Mouse (Mus musculus): ENCODE results near the gene Gm4981. TPM values are rescaled to one million over a fixed set of nuclear protein-coding genes. Genes with fewer than 3 reads are reported as not detected.
"Not testable (repeated sequence)": the region's sequence is repeated elsewhere in the genome, so short reads cannot be mapped to it uniquely, and the experiment has no call there.

The Gm4981 gene
- total RNA-seq, 2 experiments from 2014 or later = not detected

- not testable (repeated sequence) for ATAC-seq (replicated peaks; ENCODE audit: poor library complexity, severe bottlenecking)
These were observed 12.3 kb downstream of the Gm4981 start for GRCm38 (mm10) chr10:58223972-58224805.

GRCm38 (mm10) chr10:58223161-58223560, 13.3 kb downstream of the Gm4981 start:
- not testable (repeated sequence) for ATAC-seq (replicated peaks; ENCODE audit: poor library complexity, severe bottlenecking)

GRCm38 (mm10) chr10:58221571-58221970, 14.9 kb downstream of the Gm4981 start:
- not testable (repeated sequence) for ATAC-seq (replicated peaks; ENCODE audit: poor library complexity, severe bottlenecking)

- no peak for ATAC-seq (replicated peaks; ENCODE audit: poor library complexity, severe bottlenecking)
These were observed 15.8 kb downstream of the Gm4981 start for GRCm38 (mm10) chr10:58220726-58221125.

- no peak for ATAC-seq (replicated peaks; ENCODE audit: poor library complexity, severe bottlenecking)
These were observed 19.1 kb downstream of the Gm4981 start for GRCm38 (mm10) chr10:58217366-58217765.

GRCm38 (mm10) chr10:58215353-58215752, 21.1 kb downstream of the Gm4981 start:
- ATAC-seq (replicated peaks; ENCODE audit: poor library complexity, severe bottlenecking) = no peak

- ATAC-seq (replicated peaks; ENCODE audit: poor library complexity, severe bottlenecking) = no peak
These were observed 21.6 kb downstream of the Gm4981 start for GRCm38 (mm10) chr10:58214934-58215333.

GRCm38 (mm10) chr10:58214497-58214896, 22.0 kb downstream of the Gm4981 start:
- no peak for ATAC-seq (replicated peaks; ENCODE audit: poor library complexity, severe bottlenecking)

- ATAC-seq (replicated peaks; ENCODE audit: poor library complexity, severe bottlenecking) = no peak
These were observed 24.3 kb downstream of the Gm4981 start for GRCm38 (mm10) chr10:58212230-58212629.

- no peak for ATAC-seq (replicated peaks; ENCODE audit: poor library complexity, severe bottlenecking)
These were observed 25.3 kb downstream of the Gm4981 start for GRCm38 (mm10) chr10:58211213-58211612.

GRCm38 (mm10) chr10:58210514-58210913, 26.0 kb downstream of the Gm4981 start:
- ATAC-seq (replicated peaks; ENCODE audit: poor library complexity, severe bottlenecking) = no peak

GRCm38 (mm10) chr10:58209710-58210467, 26.6 kb downstream of the Gm4981 start:
- ATAC-seq (replicated peaks; ENCODE audit: poor library complexity, severe bottlenecking) = no peak

GRCm38 (mm10) chr10:58206639-58207404, 29.7 kb downstream of the Gm4981 start:
- ATAC-seq (replicated peaks; ENCODE audit: poor library complexity, severe bottlenecking) = no peak

GRCm38 (mm10) chr10:58205986-58206385, 30.5 kb downstream of the Gm4981 start:
- ATAC-seq (replicated peaks; ENCODE audit: poor library complexity, severe bottlenecking) = no peak

Other genes starting within 250 kb of the Gm4981 start
- 1.8 TPM in 1 of 2 replicates, not detected in the other for gene AW822073, start 11.8 kb downstream of the Gm4981 start, total RNA-seq (2014; fragmentation: Nextera tagmentation)
- not detected in 2 replicates for gene AW822073, start 11.8 kb downstream of the Gm4981 start, total RNA-seq (2017)
- not detected in 2 replicates for gene Duxf3, start 4.0 kb downstream of the Gm4981 start, total RNA-seq (2014; fragmentation: Nextera tagmentation)
- not detected in 2 replicates for gene Duxf3, start 4.0 kb downstream of the Gm4981 start, total RNA-seq (2017)
- gene Gcc2, start 18.8 kb upstream of the Gm4981 start, total RNA-seq (2014; fragmentation: Nextera tagmentation) = 34.0 and 49.8 TPM in 2 replicates
- 37.0 and 44.1 TPM in 2 replicates for gene Gcc2, start 18.8 kb upstream of the Gm4981 start, total RNA-seq (2017)
- 61.1 and 85.1 TPM in 2 replicates for gene Lims1, start 86.8 kb upstream of the Gm4981 start, total RNA-seq (2014; fragmentation: Nextera tagmentation)
- 72.9 and 90.6 TPM in 2 replicates for gene Lims1, start 86.8 kb upstream of the Gm4981 start, total RNA-seq (2017)
- gene Ranbp2, start 210.2 kb upstream of the Gm4981 start, total RNA-seq (2014; fragmentation: Nextera tagmentation) = 96.7 and 115 TPM in 2 replicates
- gene Ranbp2, start 210.2 kb upstream of the Gm4981 start, total RNA-seq (2017) = 206 and 245 TPM in 2 replicates

All from granulocyte monocyte progenitor cell, adult 5-6 weeks (primary cell).